Mouse (Mus musculus) G1E (cell line): ENCODE data around the gene OR5BS1P.

Experiments used
- CTCF ChIP-seq: IDR thresholded peaks from 2 replicates; pipeline ENCODE4 v1.5.1; 2012; ENCODE audit warnings: low read depth, low read length, inconsistent platforms, mixed read lengths
- GATA1 ChIP-seq: IDR thresholded peaks from 2 replicates; pipeline ENCODE4 v1.6.1; 2012; ENCODE audit warnings: borderline replicate concordance, low read length, inconsistent platforms, mixed read lengths
- POLR2AphosphoS5 ChIP-seq: IDR thresholded peaks from 2 replicates; pipeline ENCODE4 v1.6.1; 2012; ENCODE audit warnings: low read depth, low read length, inconsistent platforms; ENCODE audit not compliant: insufficient replicate concordance
- TAL1 ChIP-seq: conservative IDR thresholded peaks from 2 replicates; pipeline ENCODE4 v1.6.1; 2012; ENCODE audit warnings: low read depth, low read length, inconsistent platforms, mixed read lengths

- TF ChIP-seq CTCF (no peak), GATA1 (no peak), TAL1 (no peak), POLR2AphosphoS5 (no peak)
These were observed 48.8 kb upstream of the OR5BS1P start for GRCm38 (mm10) chr15:98420897-98421296.
